18 mouse cellular contexts compared by ENCODE assay signal in the genomic region with DNA sequence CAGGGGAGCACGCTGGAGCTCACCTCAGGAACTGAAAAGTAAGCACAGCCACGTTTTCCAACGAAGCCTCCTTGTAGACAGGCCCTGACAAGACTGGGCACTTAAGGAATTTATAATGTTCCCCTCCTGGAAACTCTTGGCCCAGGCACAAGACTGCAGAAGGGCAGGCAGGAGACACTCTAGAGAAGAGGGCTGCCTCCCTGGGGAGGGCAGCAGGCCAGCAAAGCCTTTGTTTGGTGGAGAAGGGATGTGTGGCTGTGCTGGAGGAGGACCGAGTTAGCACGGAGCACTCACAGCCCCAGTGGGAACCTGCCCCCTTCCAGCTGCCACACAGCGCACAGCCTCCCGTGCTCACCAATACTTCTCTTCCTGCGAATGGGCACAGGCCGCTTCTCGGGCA. TPM values are rescaled to one million over a fixed set of nuclear protein-coding genes. Genes with fewer than 3 reads are reported as not detected.
DNase-seq lines count a peak whose midpoint lies in the region; ATAC-seq and TF ChIP-seq lines count a peak whose summit lies in the region.
"Had no signal": no experiment of that assay in that cellular context is flagged by ENCODE, and none has a peak within 500 bp of the region (broad histone marks: within the 10 kb centered on the region; RNA-seq: fewer than 3 reads in every experiment).

No protein-coding gene starts in this region.

- no peak for TF ChIP-seq CTCF in lung, adult 2 months (IDR thresholded peaks at IDR 0.05; ENCODE audit: insufficient read depth, low read length)

- H3K9ac ChIP-seq in heart, embryonic 13.5 days = peak overlapping the region; percentile 50; the same call in 1 of the 2 replicates
- H3K9ac ChIP-seq in embryonic facial prominence, embryonic 15.5 days = no peak overlapping the region
- H3K9ac ChIP-seq: forebrain, embryonic 12.5 days; intestine, embryonic 15.5 days; liver, postnatal 0 days had no signal

- no peak for TF ChIP-seq POLR2A in lung, adult 2 months (IDR thresholded peaks at IDR 0.05; ENCODE audit: borderline replicate concordance, extremely low read depth, low read depth, low read length)

- peaks cover 57% of the 10 kb centered on the region for H3K36me3 ChIP-seq in heart, embryonic 13.5 days
- peaks cover 43% of the 10 kb centered on the region for H3K36me3 ChIP-seq in embryonic facial prominence, embryonic 15.5 days
- peaks cover 30% of the 10 kb centered on the region for H3K36me3 ChIP-seq in hindbrain, embryonic 10.5 days

- H3K4me3 ChIP-seq in heart, embryonic 13.5 days = no peak overlapping the region
- H3K4me3 ChIP-seq in lung, adult 2 months (replicated peaks; ENCODE audit: extremely low read depth, low read depth, low read length) = no peak overlapping the region
- no peak overlapping the region for H3K4me3 ChIP-seq in embryonic facial prominence, embryonic 15.5 days (replicated peaks)
- no peak overlapping the region for H3K4me3 ChIP-seq in hindbrain, embryonic 10.5 days
- H3K4me3 ChIP-seq: forebrain, embryonic 12.5 days; heart, adult 2 months; hindbrain, embryonic 13.5 days; intestine, embryonic 15.5 days; midbrain, embryonic 10.5 days had no signal

- intact Hi-C loops in heart, postnatal 36 days (cut with DNase I) = no loop called here

- WGBS in heart, embryonic 13.5 days = 66% methylated on average over 10 of the region's 10 CpGs
- WGBS in lung, adult 2 months = 66% methylated on average over 10 of the region's 10 CpGs
- 59% methylated on average over 10 of the region's 10 CpGs for WGBS in embryonic facial prominence, embryonic 15.5 days
- 71% methylated on average over 10 of the region's 10 CpGs for WGBS in hindbrain, embryonic 10.5 days

- DNase-seq in heart, postnatal 36 days = no peak
- peak; percentile 55 for DNase-seq in lung, adult 2 months
- DNase-seq in lung, postnatal 25 days (ENCODE audit: low spot score) = no peak
- peak; percentile 35 to 72 for DNase-seq in lung, postnatal 4 days
- DNase-seq in adrenal gland, adult 2 months = no peak
- DNase-seq in hindbrain, embryonic 10.5 days (ENCODE audit: low spot score) = no peak
- DNase-seq: B cell, adult 2 months; cerebellum, adult 9-10 months; liver had no signal

- no peak for ATAC-seq in heart, embryonic 13.5 days (ENCODE audit: extremely low read depth, insufficient number of reproducible peaks, low FRiP score, low TSS enrichment)
- no peak; the same call in 1 of the 2 replicates for ATAC-seq in embryonic facial prominence, embryonic 15.5 days (ENCODE audit: insufficient number of reproducible peaks, low FRiP score, low TSS enrichment, low read depth)
- ATAC-seq: activated CD4-positive, CD25-positive, alpha-beta regulatory T cell, adult 4 months; liver, postnatal 0 days had no signal

- peaks cover 22% of the 10 kb centered on the region for H3K27me3 ChIP-seq in heart, embryonic 13.5 days (replicated peaks)
- peaks cover 18% of the 10 kb centered on the region for H3K27me3 ChIP-seq in embryonic facial prominence, embryonic 15.5 days
- peaks cover 44% of the 10 kb centered on the region for H3K27me3 ChIP-seq in hindbrain, embryonic 10.5 days (ENCODE audit: insufficient read depth, poor library complexity, severe bottlenecking)
- H3K27me3 ChIP-seq: intestine, embryonic 15.5 days had no signal

- no peak overlapping the region for H3K4me2 ChIP-seq in heart, embryonic 13.5 days
- H3K4me2 ChIP-seq in embryonic facial prominence, embryonic 15.5 days (replicated peaks) = 0 out of 2 replicates have a peak overlapping the region, but pooled peaks have one; percentile 9
- H3K4me2 ChIP-seq: forebrain, embryonic 12.5 days; hindbrain, embryonic 13.5 days; intestine, embryonic 15.5 days had no signal

- H3K4me1 ChIP-seq in heart, embryonic 13.5 days = peaks cover 56% of the 10 kb centered on the region
- peaks cover 14% of the 10 kb centered on the region for H3K4me1 ChIP-seq in lung, adult 2 months (ENCODE audit: control insufficient read depth, insufficient read depth, low read length)
- H3K4me1 ChIP-seq in embryonic facial prominence, embryonic 15.5 days = peaks cover 47% of the 10 kb centered on the region
- H3K4me1 ChIP-seq in hindbrain, embryonic 10.5 days (replicated peaks) = peaks cover 42% of the 10 kb centered on the region

- peak overlapping the region; percentile 77 for H3K27ac ChIP-seq in heart, embryonic 13.5 days (replicated peaks)
- peak overlapping the region; percentile 40; the same call in 1 of the 2 replicates for H3K27ac ChIP-seq in embryonic facial prominence, embryonic 15.5 days (replicated peaks)
- no peak overlapping the region for H3K27ac ChIP-seq in hindbrain, embryonic 10.5 days
- H3K27ac ChIP-seq: forebrain, embryonic 12.5 days; hindbrain, embryonic 13.5 days; intestine, embryonic 15.5 days; midbrain, embryonic 10.5 days had no signal

- H3K9me3 ChIP-seq in heart, embryonic 13.5 days = no peaks in the 10 kb centered on the region
- no peaks in the 10 kb centered on the region for H3K9me3 ChIP-seq in embryonic facial prominence, embryonic 15.5 days (replicated peaks)
- H3K9me3 ChIP-seq in hindbrain, embryonic 10.5 days = no peaks in the 10 kb centered on the region
- H3K9me3 ChIP-seq: forebrain, embryonic 12.5 days; hindbrain, embryonic 13.5 days; intestine, embryonic 15.5 days; midbrain, embryonic 10.5 days had no signal

RNA-seq across cellular contexts. Expression of a gene that starts 9.2 kb away (rescaled TPM):
- 39.8 and 42.1 TPM in 2 replicates for polyA plus RNA-seq in heart, embryonic 13.5 days (2015; fragmentation: Nextera tagmentation; extraction: Ambion mirVana)
- total RNA-seq in heart, postnatal 36 days (2021) = 10 to 100 TPM; 18.6 to 24.6 TPM
- polyA plus RNA-seq in lung, adult 2 months (2012; rRNA removed) = 91.5 and 105 TPM in 2 replicates
- polyA plus RNA-seq in embryonic facial prominence, embryonic 15.5 days (2015; fragmentation: Nextera tagmentation; extraction: Ambion mirVana) = 69.5 and 84.2 TPM in 2 replicates
- total RNA-seq in adrenal gland, adult 2 months (2021) = 10 to 100 TPM; 23.8 to 37.5 TPM
- polyA plus RNA-seq in adrenal gland, adult 2 months (2012; rRNA removed) = 42.9 and 56.9 TPM in 2 replicates
- polyA plus RNA-seq in hindbrain, embryonic 10.5 days (2016; fragmentation: Nextera tagmentation; extraction: Ambion mirVana) = 10.4 and 12.8 TPM in 2 replicates
- polyA plus RNA-seq: activated CD4-positive, CD25-positive, alpha-beta regulatory T cell, adult 4 months had no signal

Comparison
In these comparisons a context has a peak if more than half of its experiments do, and no peak if none do; other contexts are left out.
1. DNase-seq: peak in lung, adult 2 months (single experiment) and lung, postnatal 4 days (2 of 2); none in heart, postnatal 36 days (0 of 2), lung, postnatal 25 days (single experiment), adrenal gland, adult 2 months (single experiment) and hindbrain, embryonic 10.5 days (single experiment).